Mouse (Mus musculus): ENCODE measurements around the gene Git2. TPM values are rescaled to one million over a fixed set of nuclear protein-coding genes. Genes with fewer than 3 reads are reported as not detected.

Gene Git2
- polyA plus RNA-seq, 1 experiment from 2014 or later = 49.6 TPM

- no peaks in the 10 kb centered on the region for H3K9me3 ChIP-seq
- no peak overlapping the region for H3K9ac ChIP-seq
- no peak overlapping the region for H3K4me2 ChIP-seq
- H3K27me3 ChIP-seq = no peaks in the 10 kb centered on the region
- no peak overlapping the region for H3K4me3 ChIP-seq
- H3K4me1 ChIP-seq = no peaks in the 10 kb centered on the region
- no peak for ATAC-seq (ENCODE audit: insufficient number of reproducible peaks, insufficient read depth, low FRiP score, low TSS enrichment, low read depth)
- H3K36me3 ChIP-seq = peaks cover 96% of the 10 kb centered on the region
- H3K27ac ChIP-seq = no peak overlapping the region
- WGBS = 91% methylated on average over 13 of the region's 13 CpGs
Observed at GRCm38 (mm10) chr5:114718483-114718882, 56.8 kb downstream of the Git2 start.

DNA sequence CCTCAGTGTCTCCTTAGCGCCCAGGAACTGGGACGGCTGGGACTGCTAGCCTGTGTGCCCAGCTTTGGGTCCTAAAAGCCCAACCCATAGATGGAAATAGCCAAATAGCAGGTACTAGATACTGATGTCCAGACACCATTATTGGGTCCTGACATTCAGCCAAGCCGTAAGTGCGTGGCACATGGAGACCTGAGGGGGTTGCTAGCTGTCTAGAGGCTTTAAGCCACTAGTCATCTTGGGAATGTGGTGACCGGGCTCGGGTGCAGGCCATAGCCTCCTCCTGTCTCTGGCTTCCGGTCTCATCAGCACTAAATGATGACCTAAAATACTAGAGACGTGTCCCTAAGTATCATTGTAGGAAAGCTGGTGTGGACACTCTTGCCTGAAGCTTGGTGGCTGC lies 57.4 kb downstream of the Git2 start:
- ATAC-seq (ENCODE audit: insufficient number of reproducible peaks, insufficient read depth, low FRiP score, low TSS enrichment, low read depth) = no peak
- no peak overlapping the region for H3K9ac ChIP-seq
- no peak overlapping the region for H3K4me2 ChIP-seq
- H3K4me3 ChIP-seq = no peak overlapping the region
- no peaks in the 10 kb centered on the region for H3K27me3 ChIP-seq
- no peaks in the 10 kb centered on the region for H3K9me3 ChIP-seq
- WGBS = 92% methylated on average over 8 of the region's 8 CpGs
- no peaks in the 10 kb centered on the region for H3K4me1 ChIP-seq
- H3K36me3 ChIP-seq = peaks cover 100% of the 10 kb centered on the region
- no peak overlapping the region for H3K27ac ChIP-seq

GRCm38 (mm10) chr5:114717292-114717691 lies 58.0 kb downstream of the Git2 start:
- H3K27ac ChIP-seq = no peak overlapping the region
- ATAC-seq (ENCODE audit: insufficient number of reproducible peaks, insufficient read depth, low FRiP score, low TSS enrichment, low read depth) = no peak
- 84% methylated on average over 12 of the region's 12 CpGs for WGBS
- H3K36me3 ChIP-seq = peaks cover 98% of the 10 kb centered on the region
- no peak overlapping the region for H3K4me2 ChIP-seq
- no peaks in the 10 kb centered on the region for H3K27me3 ChIP-seq
- no peak overlapping the region for H3K9ac ChIP-seq
- no peaks in the 10 kb centered on the region for H3K9me3 ChIP-seq
- no peaks in the 10 kb centered on the region for H3K4me1 ChIP-seq
- no peak overlapping the region for H3K4me3 ChIP-seq

DNA sequence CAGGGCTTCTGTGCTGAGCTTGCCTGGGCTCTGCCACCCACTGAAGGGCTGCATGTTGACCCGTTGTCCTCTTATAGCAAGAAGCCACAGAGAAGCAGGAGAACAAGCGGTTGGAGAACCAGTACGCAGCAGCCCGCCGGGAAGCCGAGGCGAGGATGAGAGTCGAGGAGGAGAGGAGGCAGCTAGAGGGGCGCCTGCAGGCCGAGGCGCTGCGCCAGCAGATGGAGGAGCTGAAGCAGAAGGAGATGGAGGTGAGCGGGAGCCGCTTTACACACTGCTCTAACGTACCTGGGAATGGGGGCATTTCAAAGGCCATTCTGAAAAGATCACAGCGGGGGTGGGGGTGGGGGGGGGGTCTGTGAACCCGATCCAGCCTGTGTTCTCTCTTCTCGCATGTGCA lies 60.8 kb downstream of the Git2 start:
- H3K4me3 ChIP-seq = no peak overlapping the region
- H3K9ac ChIP-seq = no peak overlapping the region
- peaks cover 97% of the 10 kb centered on the region for H3K36me3 ChIP-seq
- no peaks in the 10 kb centered on the region for H3K9me3 ChIP-seq
- H3K4me2 ChIP-seq = no peak overlapping the region
- no peak for ATAC-seq (ENCODE audit: insufficient number of reproducible peaks, insufficient read depth, low FRiP score, low TSS enrichment, low read depth)
- WGBS = 90% methylated on average over 18 of the region's 18 CpGs
- H3K4me1 ChIP-seq = no peaks in the 10 kb centered on the region
- no peak overlapping the region for H3K27ac ChIP-seq
- H3K27me3 ChIP-seq = no peaks in the 10 kb centered on the region

DNA sequence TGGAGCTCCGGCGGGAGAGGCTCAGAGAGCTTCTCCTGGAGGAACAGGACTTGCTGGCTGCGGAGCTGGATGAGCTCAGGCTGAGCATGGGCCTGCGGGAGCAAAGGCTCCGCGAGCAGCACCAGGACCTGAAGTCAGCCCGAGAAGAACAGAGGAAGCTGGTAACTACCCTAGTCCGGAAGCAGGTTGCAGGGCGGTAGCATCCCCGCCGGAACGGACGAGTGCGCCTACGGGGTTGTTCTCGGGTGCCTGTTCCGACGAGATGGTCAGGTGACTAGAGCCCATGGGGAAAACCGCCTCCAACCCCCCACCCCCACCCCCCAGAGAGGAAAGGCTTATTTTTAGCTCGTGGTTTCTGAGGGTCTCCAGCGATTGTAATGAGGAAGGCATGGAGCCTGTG lies 66.0 kb downstream of the Git2 start:
- H3K36me3 ChIP-seq = peaks cover 50% of the 10 kb centered on the region
- H3K4me2 ChIP-seq = no peak overlapping the region
- H3K9ac ChIP-seq = no peak overlapping the region
- ATAC-seq (ENCODE audit: insufficient number of reproducible peaks, insufficient read depth, low FRiP score, low TSS enrichment, low read depth) = no peak
- H3K27ac ChIP-seq = no peak overlapping the region
- H3K27me3 ChIP-seq = no peaks in the 10 kb centered on the region
- 92% methylated on average over 21 of the region's 21 CpGs for WGBS
- H3K4me1 ChIP-seq = peaks cover 7% of the 10 kb centered on the region
- H3K9me3 ChIP-seq = no peaks in the 10 kb centered on the region
- no peak overlapping the region for H3K4me3 ChIP-seq

GRCm38 (mm10) chr5:114708491-114708890 lies 66.8 kb downstream of the Git2 start:
- peak overlapping the region; percentile 81 for H3K9ac ChIP-seq
- peak overlapping the region; percentile 77 for H3K4me2 ChIP-seq
- no peaks in the 10 kb centered on the region for H3K27me3 ChIP-seq
- ATAC-seq (ENCODE audit: insufficient number of reproducible peaks, insufficient read depth, low FRiP score, low TSS enrichment, low read depth) = no peak
- H3K27ac ChIP-seq = no peak overlapping the region
- peaks cover 7% of the 10 kb centered on the region for H3K4me1 ChIP-seq
- WGBS = 47% methylated on average over 15 of the region's 15 CpGs
- no peaks in the 10 kb centered on the region for H3K9me3 ChIP-seq
- peak overlapping the region; percentile 85 for H3K4me3 ChIP-seq
- H3K36me3 ChIP-seq = peaks cover 41% of the 10 kb centered on the region

DNA sequence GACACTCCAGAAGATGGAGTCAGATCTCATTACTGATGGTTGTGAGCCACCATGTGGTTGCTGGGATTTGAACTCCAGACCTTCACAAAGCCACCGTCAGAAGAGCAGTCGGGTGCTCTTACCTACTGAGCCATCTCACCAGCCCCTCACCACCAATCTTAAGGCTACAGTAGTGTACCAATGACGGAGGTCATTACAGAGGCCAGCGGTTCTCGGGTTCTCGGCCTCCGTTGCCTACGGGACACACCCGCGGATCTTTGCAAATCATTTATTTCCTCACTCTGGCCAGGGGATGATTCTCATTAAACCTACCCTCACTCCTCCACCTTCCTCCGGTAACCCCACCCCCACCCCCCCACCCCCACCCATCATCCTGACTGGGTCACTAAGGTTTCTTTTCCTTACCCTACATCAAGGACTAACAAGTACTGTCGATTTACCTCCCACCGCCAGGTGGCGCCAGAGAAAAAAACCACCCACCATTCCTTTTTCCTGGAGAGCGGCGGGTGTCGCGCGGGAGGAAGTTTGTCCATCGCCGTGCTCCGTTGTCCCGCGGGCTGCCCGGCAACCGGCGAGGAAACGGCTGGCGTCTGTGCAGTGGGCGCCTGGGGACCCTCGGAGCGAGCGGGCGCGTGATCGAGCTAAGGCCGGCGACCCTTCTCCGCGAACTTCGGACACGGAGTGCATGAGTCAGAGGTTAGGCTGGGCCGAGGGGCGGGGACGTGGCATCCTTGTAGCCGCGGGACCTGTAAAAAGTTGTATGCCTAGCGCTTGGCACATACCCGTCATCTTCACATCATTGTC lies 67.8 kb downstream of the Git2 start, which contains the start of gene Tchp:
Gene Tchp, plus strand, starts transcription at position 496 of the 804 bp plus-strand sequence.
- no peaks in the 10 kb centered on the region for H3K9me3 ChIP-seq
- ATAC-seq (ENCODE audit: insufficient number of reproducible peaks, insufficient read depth, low FRiP score, low TSS enrichment, low read depth) = peak; percentile 66; the same call in 1 of the 2 replicates
- H3K4me2 ChIP-seq = peak within 1 kb of the TSS; percentile 77
- WGBS = 2% methylated on average over 49 of the region's 49 CpGs
- peak within 1 kb of the TSS; percentile 81 for H3K9ac ChIP-seq
- peaks cover 33% of the 10 kb centered on the region for H3K36me3 ChIP-seq
- H3K27ac ChIP-seq = no peak within 1 kb of the TSS
- H3K27me3 ChIP-seq = no peaks in the 10 kb centered on the region
- H3K4me3 ChIP-seq = peak within 1 kb of the TSS; percentile 85
- H3K4me1 ChIP-seq = peaks cover 7% of the 10 kb centered on the region

- WGBS = 65% methylated on average over 14 of the region's 14 CpGs
- no peak overlapping the region for H3K27ac ChIP-seq
Observed at GRCm38 (mm10) chr5:114702403-114703392, 72.6 kb downstream of the Git2 start.

GRCm38 (mm10) chr5:114699015-114699414 lies 76.3 kb downstream of the Git2 start:
- no peak for ATAC-seq (ENCODE audit: insufficient number of reproducible peaks, insufficient read depth, low FRiP score, low TSS enrichment, low read depth)
- H3K4me3 ChIP-seq = no peak overlapping the region
- no peaks in the 10 kb centered on the region for H3K36me3 ChIP-seq
- H3K9ac ChIP-seq = no peak overlapping the region
- H3K27ac ChIP-seq = no peak overlapping the region
- peaks cover under 1% of the 10 kb centered on the region; the same call in 1 of the 2 replicates for H3K27me3 ChIP-seq
- WGBS = 62% methylated on average over 7 of the region's 7 CpGs
- H3K4me1 ChIP-seq = no peaks in the 10 kb centered on the region; the same call in 1 of the 2 replicates
- no peaks in the 10 kb centered on the region for H3K9me3 ChIP-seq
- no peak overlapping the region for H3K4me2 ChIP-seq

More at GRCm38 (mm10) chr5:114702403-114703392, 72.6 kb downstream of the Git2 start:
- Histone ChIP-seq H3K4me3 (no peak overlapping the region), H3K36me3 (no peaks in the 10 kb centered on the region), H3K27me3 (no peaks in the 10 kb centered on the region), H3K4me1 (no peaks in the 10 kb centered on the region; the same call in 1 of the 2 replicates), H3K9ac (no peak overlapping the region), H3K9me3 (no peaks in the 10 kb centered on the region), H3K4me2 (no peak overlapping the region)
- no peak for ATAC-seq (ENCODE audit: insufficient number of reproducible peaks, insufficient read depth, low FRiP score, low TSS enrichment, low read depth)

GRCm38 (mm10) chr5:114698044-114698746 lies 77.1 kb downstream of the Git2 start:
- H3K4me2 ChIP-seq = no peak overlapping the region
- 86% methylated on average over 19 of the region's 19 CpGs for WGBS
- no peak overlapping the region for H3K27ac ChIP-seq
- H3K36me3 ChIP-seq = no peaks in the 10 kb centered on the region
- ATAC-seq (ENCODE audit: insufficient number of reproducible peaks, insufficient read depth, low FRiP score, low TSS enrichment, low read depth) = no peak
- no peaks in the 10 kb centered on the region; the same call in 1 of the 2 replicates for H3K4me1 ChIP-seq
- peaks cover 3% of the 10 kb centered on the region; the same call in 1 of the 2 replicates for H3K27me3 ChIP-seq
- H3K9me3 ChIP-seq = no peaks in the 10 kb centered on the region
- H3K9ac ChIP-seq = no peak overlapping the region
- no peak overlapping the region for H3K4me3 ChIP-seq

DNA sequence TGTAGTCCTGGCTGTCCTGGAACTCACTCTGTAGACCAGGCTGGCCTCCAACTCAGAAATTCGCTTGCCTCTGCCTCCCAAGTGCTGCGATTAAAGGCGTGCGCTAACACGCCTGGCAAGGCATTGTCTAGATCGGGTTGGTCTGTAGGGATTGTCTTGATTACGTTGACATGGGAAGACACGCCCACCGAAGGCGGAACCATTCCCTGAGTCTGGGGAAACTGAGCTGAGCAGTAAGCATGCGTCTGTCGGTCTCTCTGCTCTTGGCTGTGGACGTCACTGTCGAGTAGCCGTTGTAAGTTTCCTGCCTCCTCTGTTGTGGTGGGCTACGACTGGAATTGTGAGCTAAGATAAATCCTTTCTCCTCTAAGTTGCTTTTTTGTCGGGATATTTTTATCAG lies 78.4 kb downstream of the Git2 start:
- no peak overlapping the region for H3K9ac ChIP-seq
- peaks cover 3% of the 10 kb centered on the region; the same call in 1 of the 2 replicates for H3K27me3 ChIP-seq
- H3K4me1 ChIP-seq = no peaks in the 10 kb centered on the region; the same call in 1 of the 2 replicates
- no peaks in the 10 kb centered on the region for H3K9me3 ChIP-seq
- WGBS = 83% methylated on average over 17 of the region's 17 CpGs
- H3K4me3 ChIP-seq = no peak overlapping the region
- no peak overlapping the region for H3K27ac ChIP-seq
- no peaks in the 10 kb centered on the region for H3K36me3 ChIP-seq
- ATAC-seq (ENCODE audit: insufficient number of reproducible peaks, insufficient read depth, low FRiP score, low TSS enrichment, low read depth) = no peak
- H3K4me2 ChIP-seq = no peak overlapping the region
